Mouse (Mus musculus): ENCODE measurements at regions not wholly inside any gene's neighbourhood (a gene's known extent, or its start where the extent isn't known, plus 50 kb on each side); places are given as distances from the start of the nearest gene placed in this dataset.

GRCm38 (mm10) chr5:28696966-28697365, 229.9 kb upstream of the Shh start:
- TF ChIP-seq CTCF (IDR thresholded peaks at IDR 0.05; ENCODE audit: low read depth, low read length) = no peak
- TF ChIP-seq POLR2A (IDR thresholded peaks at IDR 0.05; ENCODE audit: insufficient read depth, low read length) = no peak
- TF ChIP-seq EP300 (IDR thresholded peaks at IDR 0.05; ENCODE audit: insufficient read depth, low read depth, low read length) = no peak

Data from ES-Bruce4 (cell line).